Mouse (Mus musculus): ENCODE data around the gene Keap1.
"Not testable (repeated sequence)": the region's sequence is repeated elsewhere in the genome, so short reads cannot be mapped to it uniquely, and the experiment has no call there.

Keap1 gene

GRCm38 (mm10) chr9:21238733-21239464 lies at the start of gene Keap1:
TSS of gene Keap1 (minus strand) at chr9:21239361.
- peak; percentile 77 for DNase-seq

- DNase-seq: peak; percentile 39
Measured at GRCm38 (mm10) chr9:21288404-21289336, 49.5 kb upstream of the Keap1 start.

DNA sequence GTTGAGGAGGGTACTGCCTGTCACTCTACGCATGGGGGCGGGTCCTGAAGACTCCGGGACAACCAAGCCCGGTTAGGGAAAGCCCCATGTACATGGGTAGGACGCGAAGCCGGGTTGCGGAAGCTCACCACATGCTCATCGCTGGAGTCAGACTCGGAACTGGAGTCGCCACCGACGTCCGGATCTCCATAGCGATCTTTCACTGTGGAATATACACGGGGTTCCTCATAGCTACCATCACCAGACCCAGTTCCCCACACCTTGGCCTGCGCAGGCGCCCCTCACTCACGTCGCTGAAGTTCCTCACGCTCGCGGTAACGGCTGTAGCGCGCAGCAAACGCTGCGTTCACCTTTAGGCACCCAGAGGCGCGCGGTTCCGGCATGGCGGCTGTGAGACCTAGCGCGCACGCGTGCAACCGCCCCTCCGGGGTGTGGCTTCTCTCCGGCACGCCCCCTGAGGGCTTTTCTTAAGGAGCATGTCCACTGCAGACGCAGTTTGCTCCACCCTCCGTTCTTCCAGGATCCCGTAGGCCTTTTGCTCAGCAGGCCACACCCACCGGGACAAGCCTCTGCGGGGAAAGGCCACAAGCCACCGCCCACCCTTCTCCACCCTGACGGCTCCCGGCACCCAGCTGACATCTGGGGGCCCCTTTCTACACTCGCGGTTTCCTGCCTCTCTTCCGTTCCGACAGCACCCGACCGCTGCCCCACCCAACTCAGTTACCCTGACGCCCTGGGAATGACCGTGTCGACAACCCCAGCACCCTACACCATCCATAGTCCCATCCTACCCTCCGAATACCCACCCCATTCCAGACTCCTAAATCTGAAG lies 48.6 kb upstream of the Keap1 start, which contains the start of gene Kri1:
Kri1 (minus strand) TSS at position 399 of the 832 bp plus-strand sequence.
- DNase-seq: peak; percentile 97

GRCm38 (mm10) chr9:21286753-21287152 lies 47.6 kb upstream of the Keap1 start:
- no peak for DNase-seq

DNA sequence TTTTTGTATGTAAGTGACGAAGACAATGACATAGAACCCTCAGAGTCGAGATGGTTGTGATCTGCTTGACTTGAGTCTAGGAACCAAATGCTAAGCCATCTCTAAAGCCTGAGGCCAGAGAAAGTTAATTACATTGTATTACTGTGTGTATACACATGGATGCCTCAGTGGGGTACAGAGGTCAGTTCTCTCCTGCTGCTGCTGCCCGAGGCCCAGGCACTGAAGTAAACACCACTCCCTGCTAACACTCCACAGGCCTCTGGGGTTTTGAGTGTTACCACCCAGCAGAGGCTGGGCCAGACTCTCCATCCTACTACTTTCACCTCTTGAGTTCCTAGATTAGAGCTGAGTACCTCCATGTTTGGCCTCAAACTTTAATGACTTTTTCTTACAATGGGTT lies 44.8 kb upstream of the Keap1 start:
- no peak for DNase-seq

- no peak for DNase-seq
Measured at GRCm38 (mm10) chr9:21283591-21283990, 44.4 kb upstream of the Keap1 start.

DNA sequence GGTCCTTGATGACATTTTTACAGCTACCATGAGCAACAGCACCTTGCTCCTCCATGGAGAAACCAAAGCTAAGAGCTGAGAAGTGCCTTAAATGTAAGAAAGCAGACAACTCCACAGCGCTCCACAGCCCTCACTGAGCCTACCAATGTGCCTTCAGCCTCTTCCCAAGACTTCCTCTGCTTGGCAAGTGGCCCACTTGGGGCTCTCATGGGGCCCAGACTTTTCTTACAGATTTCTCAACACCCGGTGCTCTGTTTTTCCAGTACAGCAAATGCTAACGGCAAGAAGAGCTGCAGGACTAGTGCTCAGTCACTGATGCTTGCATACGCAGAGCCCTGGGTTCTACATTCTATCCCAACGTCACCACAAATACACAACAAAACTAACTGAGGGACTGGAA lies 38.6 kb upstream of the Keap1 start:
- no peak for DNase-seq

DNA sequence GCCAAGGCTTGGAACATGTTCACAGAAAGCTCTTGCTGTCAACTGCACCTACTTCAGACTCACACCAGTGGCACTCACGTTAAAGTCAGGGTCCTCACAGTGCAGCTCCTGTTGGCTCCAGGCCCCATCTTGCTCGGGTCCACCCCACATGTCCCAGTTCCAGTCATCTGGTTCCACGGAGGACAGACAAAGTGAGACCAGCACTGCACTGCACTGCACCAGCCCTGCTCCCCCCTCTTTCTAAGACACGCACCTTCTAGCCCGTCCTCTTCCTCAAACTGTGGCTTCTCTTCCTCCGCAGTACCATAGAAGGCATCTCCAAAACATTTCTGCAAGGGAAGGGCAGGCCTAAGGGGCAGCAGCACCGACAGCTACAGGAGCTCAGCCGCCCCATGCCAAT lies 37.1 kb upstream of the Keap1 start:
- no peak for DNase-seq

DNA sequence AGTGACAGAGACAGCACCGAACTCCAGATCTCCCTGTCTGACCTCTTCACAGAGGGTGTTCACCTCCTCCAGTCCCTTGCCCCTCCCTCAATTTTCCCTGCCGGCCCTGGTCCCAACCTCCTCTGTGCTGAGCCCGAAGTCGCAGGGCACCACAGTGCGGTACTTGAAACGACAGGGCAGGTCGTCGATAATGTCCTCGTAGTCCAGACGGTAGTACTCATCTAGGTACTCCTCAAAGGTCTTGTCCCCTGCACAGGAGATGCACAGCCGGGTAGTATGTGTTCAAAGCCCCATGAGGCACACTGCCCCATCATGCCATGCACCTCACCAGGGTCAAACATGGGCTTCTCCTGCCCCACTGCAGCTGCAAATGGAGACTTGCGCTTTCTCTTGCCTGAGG lies 36.6 kb upstream of the Keap1 start:
- DNase-seq: no peak

DNA sequence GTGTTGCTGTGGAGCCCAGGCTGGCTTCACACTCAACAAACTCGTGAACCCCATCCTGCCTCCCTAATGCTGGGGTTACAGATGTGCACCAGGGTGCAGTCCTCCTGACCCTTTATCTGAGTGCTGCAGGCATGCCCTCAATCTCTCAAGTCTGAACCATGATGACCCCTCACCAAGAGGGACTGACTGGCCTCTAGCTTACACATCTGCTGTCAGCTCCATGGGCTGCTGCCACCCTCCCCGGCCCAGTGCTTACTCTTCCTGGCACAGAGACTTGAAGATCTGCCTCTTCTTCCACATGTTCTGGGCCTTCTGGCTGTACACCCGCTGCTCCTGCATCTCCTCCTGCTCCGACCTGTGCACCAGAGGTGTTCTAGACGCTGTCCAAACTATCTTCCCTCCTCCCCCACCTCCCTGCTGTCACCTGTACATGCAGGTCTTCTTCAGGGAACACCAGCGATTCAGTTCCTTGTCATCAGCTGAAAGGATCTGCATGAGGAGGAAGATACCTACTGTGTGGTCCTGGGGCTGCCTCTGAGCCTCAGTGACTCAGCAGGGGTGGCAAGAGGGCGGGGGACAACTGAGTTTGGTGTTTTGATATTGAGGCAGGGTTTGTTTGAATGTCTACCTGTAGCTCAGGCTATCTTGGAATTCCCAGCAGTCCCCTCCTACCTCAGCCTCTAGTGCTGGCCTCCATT lies 36.0 kb upstream of the Keap1 start:
- no peak for DNase-seq

DNA sequence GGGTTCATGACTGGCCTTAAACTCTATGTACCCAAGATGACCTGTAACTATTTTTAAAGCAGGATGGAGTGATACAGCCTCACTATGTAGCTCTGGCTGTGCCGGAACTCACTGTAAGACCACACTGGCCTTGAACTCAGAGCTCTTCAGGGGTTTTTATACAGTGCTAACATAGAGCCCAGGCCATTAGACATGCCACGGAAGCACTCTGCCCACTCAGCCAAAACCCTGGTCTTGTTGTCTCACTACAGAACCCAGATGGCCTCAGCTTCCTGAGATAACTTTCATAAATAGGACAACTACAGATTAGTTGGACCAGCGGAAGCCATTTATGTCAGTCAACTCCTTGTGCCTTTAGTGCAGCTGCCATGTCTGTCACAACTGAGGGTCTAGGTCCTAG lies 35.2 kb upstream of the Keap1 start:
- DNase-seq: no peak

GRCm38 (mm10) chr9:21273520-21274228 lies 34.5 kb upstream of the Keap1 start:
- DNase-seq: no peak

DNA sequence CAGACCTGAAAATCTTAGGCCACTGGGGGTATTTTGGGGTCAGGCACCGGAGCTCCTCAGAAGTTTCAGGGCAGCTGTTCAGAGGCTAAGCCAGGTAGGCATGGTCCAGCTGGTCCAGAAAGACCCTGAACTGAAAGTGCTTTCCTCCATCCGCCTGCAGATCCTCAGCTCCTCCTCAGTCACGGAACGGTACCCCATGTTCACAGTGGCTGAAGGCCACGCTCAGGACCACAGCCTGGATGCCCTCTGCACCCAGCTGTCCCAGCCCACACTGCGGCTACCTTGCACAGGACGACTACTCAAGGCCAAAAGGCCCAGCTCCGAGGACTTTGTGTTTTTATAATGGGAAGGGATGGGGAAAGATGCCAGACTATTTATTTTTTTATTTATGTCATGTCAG lies 33.9 kb upstream of the Keap1 start:
- no peak for DNase-seq

GRCm38 (mm10) chr9:21272391-21272790 lies 33.2 kb upstream of the Keap1 start:
- DNase-seq: no peak

DNA sequence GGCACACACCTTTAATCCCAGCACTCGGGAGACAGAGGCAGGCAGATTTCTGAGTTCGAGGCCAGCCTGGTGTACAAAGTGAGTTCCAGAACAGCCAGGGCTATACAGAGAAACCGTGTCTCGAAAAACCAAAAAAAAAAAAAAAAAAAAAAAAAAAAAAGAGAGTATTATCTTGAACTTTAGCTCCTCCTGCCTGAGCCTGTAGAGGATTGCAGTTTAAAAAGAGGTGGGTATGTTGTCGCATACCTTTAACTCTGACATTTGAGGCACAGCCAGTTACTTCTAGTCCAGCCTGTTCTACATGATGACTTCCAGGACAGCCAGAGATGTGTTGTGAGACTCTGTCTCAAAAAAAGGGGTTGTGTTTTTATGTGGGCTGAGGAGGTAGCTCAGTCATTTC lies 30.4 kb upstream of the Keap1 start:
- not testable (repeated sequence) for DNase-seq

DNA sequence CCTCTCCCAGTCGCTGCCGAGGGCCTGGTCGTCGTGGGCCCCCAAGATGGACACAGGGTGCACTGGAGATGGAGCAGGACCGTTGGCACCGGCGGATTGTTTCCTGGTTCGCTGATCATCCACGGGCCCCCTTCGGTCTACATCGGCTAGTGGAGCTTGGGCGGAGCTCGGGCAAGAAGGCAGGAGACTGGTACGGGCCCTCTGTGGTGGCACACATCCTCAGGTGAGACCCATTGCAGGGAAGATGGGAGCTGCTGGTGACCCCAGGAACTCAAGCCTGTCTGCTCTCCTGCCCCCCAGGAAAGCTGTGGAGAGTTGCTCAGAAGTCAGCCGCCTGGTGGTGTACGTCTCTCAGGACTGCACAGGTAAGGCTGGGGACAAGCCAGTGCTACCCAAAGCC lies 29.1 kb upstream of the Keap1 start:
- DNase-seq: no peak

GRCm38 (mm10) chr9:21266889-21267288 lies 27.7 kb upstream of the Keap1 start:
- DNase-seq: no peak

- no peak for DNase-seq
Measured at GRCm38 (mm10) chr9:21265611-21266010, 26.4 kb upstream of the Keap1 start.

GRCm38 (mm10) chr9:21265000-21265561 lies 25.9 kb upstream of the Keap1 start, which contains the start of gene Atg4d:
TSS of gene Atg4d (plus strand) at chr9:21265293.
- DNase-seq: peak; percentile 99

GRCm38 (mm10) chr9:21264272-21264999 lies 25.3 kb upstream of the Keap1 start:
- no peak for DNase-seq

DNA sequence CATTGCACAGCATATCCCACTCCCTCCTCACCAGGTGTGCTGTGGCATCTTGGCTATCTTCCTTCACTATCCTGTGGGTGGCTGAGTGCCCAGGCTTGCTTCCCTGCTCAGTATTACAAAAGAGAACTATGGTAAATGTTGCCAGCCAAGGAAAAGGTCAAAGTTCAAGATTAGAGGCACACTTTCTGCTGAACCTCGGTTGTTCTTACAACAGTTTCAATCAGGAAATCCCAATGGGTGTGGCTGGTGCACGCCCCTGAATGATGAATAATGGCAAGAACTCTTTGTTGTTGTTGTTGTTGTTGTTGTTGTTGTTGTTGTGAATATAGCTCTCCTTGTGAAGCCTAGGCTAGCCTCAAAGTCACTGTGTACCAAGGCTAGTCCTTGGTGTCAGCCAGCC lies 22.7 kb upstream of the Keap1 start:
- no peak for DNase-seq
